Mouse (Mus musculus) brain, embryonic 14.5 days (tissue): ENCODE results near the gene Asb14.

Experiments used
- CTCF ChIP-seq: fragments of 200-500 bp; IDR thresholded peaks from 2 replicates; pipeline ENCODE4 v1.5.1; 2012; ENCODE audit warnings: inconsistent platforms, mild to moderate bottlenecking, moderate library complexity, borderline replicate concordance; ENCODE audit not compliant: insufficient read depth, insufficient read length; ENCODE audit errors: extremely low read depth
- POLR2A ChIP-seq: fragments of 200-500 bp; IDR thresholded peaks from 2 replicates; pipeline ENCODE4 v1.6.1; 2012; ENCODE audit warnings: mild to moderate bottlenecking, inconsistent platforms, borderline replicate concordance; ENCODE audit not compliant: poor library complexity, insufficient read depth, insufficient read length, severe bottlenecking; ENCODE audit errors: extremely low read depth

DNA sequence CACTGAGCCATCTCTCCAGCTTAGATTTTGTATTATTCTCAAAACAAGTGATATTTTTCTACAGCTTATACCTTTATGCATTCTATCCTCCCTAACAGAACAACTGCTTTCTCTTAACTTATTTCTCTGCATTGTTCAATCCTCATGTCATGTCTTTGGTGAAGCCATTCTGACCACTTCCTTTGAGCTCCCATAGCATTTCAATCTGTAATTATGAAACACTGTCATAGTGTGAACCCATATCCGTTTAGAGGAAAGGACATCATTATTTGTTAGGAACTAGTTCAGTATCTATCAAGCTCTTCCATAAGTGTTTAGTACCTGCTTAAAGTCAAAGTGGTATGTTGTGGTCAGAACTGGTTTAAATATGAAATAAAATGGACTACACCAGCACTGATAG lies 66.2 kb downstream of the Asb14 start:
- TF ChIP-seq POLR2A, result no peak
- TF ChIP-seq CTCF, result no peak
